Mouse (Mus musculus) midbrain, postnatal 0 days (tissue): ENCODE data around the gene Olfr303. TPM values are rescaled to one million over a fixed set of nuclear protein-coding genes. Genes with fewer than 3 reads are reported as not detected.
"Not testable (repeated sequence)": the region's sequence is repeated elsewhere in the genome, so short reads cannot be mapped to it uniquely, and the experiment has no call there.

Experiments used
- ATAC-seq: fragments of 200-750 bp; cut with Nextera tagmentation; 2 replicates; pipeline ENCODE4 v1.8.0; 2017; ENCODE audit warnings: moderate number of reproducible peaks, mild to moderate bottlenecking, moderate TSS enrichment, moderate library complexity; ENCODE audit not compliant: low FRiP score
- DNase-seq: peaks from one replicate; pipeline ENCODE4 v3.0.0-alpha.2; 2015; ENCODE audit warnings: low spot score
- H3K27ac ChIP-seq: fragments of 300-500 bp; sonication (generic); 2 replicates; pipeline ENCODE4 v1.5.1; 2014; ENCODE audit warnings: low read depth, mild to moderate bottlenecking, low read length, mixed read lengths
- H3K27me3 ChIP-seq: fragments of 300-500 bp; sonication (generic); 2 replicates; pipeline ENCODE4 v1.6.1; 2014; ENCODE audit warnings: low read length, control low read depth, mixed read lengths; ENCODE audit not compliant: insufficient read depth
- H3K36me3 ChIP-seq: fragments of 300-500 bp; sonication (generic); 2 replicates; pipeline ENCODE4 v1.6.1; 2014; ENCODE audit warnings: low read length, control low read depth, mixed read lengths; ENCODE audit not compliant: insufficient read depth
- H3K4me1 ChIP-seq: fragments of 300-500 bp; sonication (generic); 2 replicates; pipeline ENCODE4 v1.6.1; 2014; ENCODE audit warnings: mild to moderate bottlenecking, control low read depth, antibody characterized with exemption, low read length, mixed read lengths; ENCODE audit not compliant: insufficient read depth
- H3K4me2 ChIP-seq: fragments of 300-500 bp; sonication (generic); 2 replicates; pipeline ENCODE4 v1.6.1; 2014; ENCODE audit warnings: low read depth, mild to moderate bottlenecking, low read length, mixed read lengths; ENCODE audit not compliant: poor library complexity, severe bottlenecking
- H3K4me3 ChIP-seq: fragments of 300-500 bp; sonication (generic); 2 replicates; pipeline ENCODE4 v1.5.1; 2014; ENCODE audit warnings: low read depth, mild to moderate bottlenecking, low read length, moderate library complexity
- H3K9ac ChIP-seq: fragments of 300-500 bp; sonication (generic); replicated peaks from 2 replicates; pipeline ENCODE4 v1.6.1; 2014; ENCODE audit warnings: mild to moderate bottlenecking, low read length, moderate library complexity, mixed read lengths; ENCODE audit not compliant: poor library complexity, severe bottlenecking
- H3K9me3 ChIP-seq: fragments of 300-500 bp; sonication (generic); 2 replicates; pipeline ENCODE4 v1.6.1; 2016; ENCODE audit warnings: low read length, control low read depth
- CTCF ChIP-seq: IDR thresholded peaks from 2 replicates; pipeline ENCODE4 v1.5.1; 2016; ENCODE audit warnings: antibody characterized with exemption, mild to moderate bottlenecking
- WGBS: fragments of 180-500 bp; shearing (Covaris S2); extraction: QIAGEN DNeasy Blood & Tissue Kit; methylation state at CpG from one replicate; pipeline ENCODE4 v1.1.7; 2014; 5-methylcytosine and 5-hydroxymethylcytosine counted together
- polyA plus RNA-seq: library from polyadenylated mRNA; unstranded; fragments of >200 nt; fragmentation: Nextera tagmentation; extraction: Ambion mirVana; gene quantifications from 2 replicates; pipeline ENCODE4 v1.2.1, GENCODE M21; 2015
- total RNA-seq: library from RNA; depleted of rRNA; stranded (reverse); fragments of >200 nt; gene quantifications from 2 replicates; pipeline ENCODE4 v1.2.3, GENCODE M21; 2014; rRNA removed

The Olfr303 gene
- total RNA-seq (not detected in 2 replicates), polyA plus RNA-seq (not detected in 2 replicates)

DNA sequence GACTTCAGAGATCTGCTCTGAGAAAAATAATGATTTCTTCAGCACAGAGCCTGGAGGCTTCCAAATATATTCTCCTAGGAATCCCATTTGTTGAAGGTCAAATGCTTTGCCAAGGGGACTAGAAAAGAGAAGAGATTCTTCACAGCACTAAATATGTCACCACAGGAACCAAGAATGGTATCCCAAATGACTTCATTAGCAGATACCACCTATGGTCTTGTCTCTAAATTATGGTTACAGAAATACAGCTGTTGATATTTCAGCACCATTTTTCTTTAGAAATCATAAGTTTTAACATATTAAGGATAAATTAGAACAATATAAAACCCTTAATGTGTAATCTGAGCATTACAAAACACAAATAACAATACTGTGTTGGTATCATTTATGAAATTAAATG, at the start of gene Olfr303:
Olfr303 (minus strand) TSS at position 101 of the 400 bp plus-strand sequence.
- Histone ChIP-seq H3K4me3 (no peak within 1 kb of the TSS), H3K4me1 (no peaks in the 10 kb centered on the region), H3K9ac (no peak within 1 kb of the TSS), H3K36me3 (no peaks in the 10 kb centered on the region), H3K27me3 (no peaks in the 10 kb centered on the region), H3K9me3 (no peaks in the 10 kb centered on the region), H3K27ac (no peak within 1 kb of the TSS), H3K4me2 (no peak within 1 kb of the TSS)
- TF ChIP-seq CTCF: no peak
- DNase-seq (no peak), ATAC-seq (no peak)

DNA sequence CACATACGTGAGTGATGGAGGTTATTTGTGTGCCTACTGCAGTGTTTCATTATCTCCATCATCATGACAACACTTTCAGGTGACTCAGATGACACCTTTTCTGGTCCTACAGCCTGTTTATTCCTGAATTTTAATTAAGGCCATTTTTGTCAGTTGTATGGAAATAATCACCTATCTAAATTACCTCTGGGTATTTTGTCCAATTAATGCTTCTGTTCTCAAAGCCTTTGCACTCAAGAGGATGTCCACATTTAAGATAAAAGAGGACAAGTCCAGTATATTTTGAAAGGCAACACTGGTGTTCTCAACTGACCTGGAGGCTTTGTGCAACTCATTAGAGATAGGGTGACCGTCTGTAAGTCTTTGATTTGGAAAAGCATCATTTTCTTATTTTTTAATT, 6.0 kb upstream of the Olfr303 start, which contains the start of gene Olfr301:
Olfr301 (plus strand) TSS at position 301 of the 400 bp plus-strand sequence.
- TF ChIP-seq CTCF: no peak
- Histone ChIP-seq H3K9ac (no peak within 1 kb of the TSS), H3K27me3 (no peaks in the 10 kb centered on the region), H3K9me3 (no peaks in the 10 kb centered on the region), H3K36me3 (no peaks in the 10 kb centered on the region), H3K27ac (no peak within 1 kb of the TSS), H3K4me3 (no peak within 1 kb of the TSS), H3K4me1 (no peaks in the 10 kb centered on the region), H3K4me2 (no peak within 1 kb of the TSS)
- ATAC-seq (no peak), DNase-seq (no peak)
- 85% methylated on average over 2 of the region's 2 CpGs for WGBS

DNA sequence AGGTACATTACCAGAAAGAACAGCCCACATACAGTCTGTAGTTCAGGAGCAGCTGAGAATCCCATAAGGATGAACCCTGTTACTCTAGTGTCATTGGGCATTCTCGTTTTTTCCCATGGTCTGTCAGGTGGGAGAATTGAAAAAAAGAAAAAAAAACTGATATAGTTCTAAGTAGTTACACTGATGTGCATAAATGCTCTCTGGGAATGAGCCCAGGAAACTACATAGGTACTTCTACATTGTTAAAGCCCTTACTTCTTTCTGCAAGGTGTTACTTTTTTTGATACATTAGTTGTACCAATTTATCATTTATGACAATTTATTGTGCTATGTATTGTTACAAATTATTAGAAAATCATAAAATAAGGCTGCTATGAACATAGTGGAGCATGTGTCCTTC, 11.0 kb downstream of the Olfr303 start, which contains the start of gene Olfr304:
Olfr304 (minus strand) TSS at position 101 of the 400 bp plus-strand sequence.
- no peak for DNase-seq
- ATAC-seq: no peak
- no peak within 1 kb of the TSS for H3K27ac ChIP-seq
- no peak within 1 kb of the TSS for H3K4me2 ChIP-seq
- no peaks in the 10 kb centered on the region for H3K4me1 ChIP-seq
- no peaks in the 10 kb centered on the region for H3K36me3 ChIP-seq
- H3K4me3 ChIP-seq: no peak within 1 kb of the TSS
- H3K9me3 ChIP-seq: no peaks in the 10 kb centered on the region
- TF ChIP-seq CTCF: no peak
- H3K9ac ChIP-seq: no peak within 1 kb of the TSS
- 70% methylated on average over 1 of the region's 1 CpGs for WGBS
- no peaks in the 10 kb centered on the region for H3K27me3 ChIP-seq

DNA sequence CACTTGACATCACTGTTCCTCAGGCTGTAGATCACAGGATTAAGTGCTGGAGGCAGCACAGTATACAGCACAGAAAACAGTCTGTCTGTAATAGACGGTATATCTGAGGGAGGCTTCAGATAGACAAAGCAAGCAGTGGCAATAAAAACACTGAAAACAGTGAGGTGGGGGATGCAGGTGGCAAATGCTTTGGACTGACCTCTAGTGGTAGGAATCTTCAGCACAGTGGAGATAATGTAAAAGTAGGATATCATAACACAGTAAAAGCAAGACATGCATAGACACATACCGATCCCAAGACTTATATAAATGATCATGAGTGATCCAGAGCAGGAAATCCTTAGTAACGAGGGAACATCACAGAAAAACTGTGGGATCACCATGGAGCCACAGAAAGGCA, 11.8 kb downstream of the Olfr303 start:
- no peak for DNase-seq
- Histone ChIP-seq H3K4me3 (no peak overlapping the region), H3K36me3 (no peaks in the 10 kb centered on the region), H3K4me2 (no peak overlapping the region), H3K9me3 (no peaks in the 10 kb centered on the region), H3K4me1 (no peaks in the 10 kb centered on the region), H3K27ac (no peak overlapping the region), H3K27me3 (no peaks in the 10 kb centered on the region), H3K9ac (no peak overlapping the region)
- peak; percentile 38 for TF ChIP-seq CTCF
- 80% methylated on average over 3 of the region's 3 CpGs for WGBS
- no peak for ATAC-seq

DNA sequence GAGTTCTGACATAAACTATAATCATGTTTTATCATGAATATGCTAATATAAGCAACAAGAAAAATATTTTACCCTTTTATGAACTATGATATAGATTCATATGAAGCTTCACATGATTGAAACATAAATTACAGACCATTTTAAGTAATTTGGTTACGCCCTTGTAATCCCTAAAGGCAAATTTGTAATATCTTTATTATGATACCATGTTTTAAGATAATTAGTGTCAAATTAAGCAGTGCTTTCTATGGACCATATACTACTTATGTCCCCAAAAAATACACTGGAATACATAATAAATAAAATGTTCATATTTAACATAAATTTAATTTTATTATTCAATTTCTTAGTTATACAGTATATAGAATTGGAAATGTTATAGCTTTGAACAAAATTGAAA, 30.8 kb downstream of the Olfr303 start, which contains the start of gene Olfr305:
Olfr305 (minus strand) TSS at position 101 of the 400 bp plus-strand sequence.
- TF ChIP-seq CTCF: no peak
- no peak for ATAC-seq
- H3K4me3 ChIP-seq: no peak within 1 kb of the TSS

DNA sequence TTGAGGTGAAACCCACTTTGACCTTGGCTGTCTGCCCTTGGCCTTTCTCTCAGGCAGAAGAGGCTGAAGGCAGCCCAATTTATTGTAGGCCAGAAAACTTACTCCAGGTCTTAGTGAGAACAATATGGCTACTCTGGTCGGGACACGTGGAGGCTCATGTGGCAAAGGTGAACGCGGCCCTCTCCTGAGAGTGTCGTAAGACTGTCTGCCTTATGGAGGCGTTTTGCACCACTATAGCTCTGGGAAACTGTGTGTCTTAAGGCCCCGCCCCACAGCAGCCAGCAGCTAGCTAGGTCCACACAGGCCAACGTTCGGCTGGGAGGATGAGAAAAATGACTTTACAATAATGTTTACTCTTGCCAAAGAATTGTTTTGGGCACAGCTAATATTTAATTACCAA, 51.3 kb downstream of the Olfr303 start:
- not testable (repeated sequence) for H3K27me3 ChIP-seq, H3K9me3 ChIP-seq, DNase-seq, H3K4me2 ChIP-seq, H3K27ac ChIP-seq, H3K4me3 ChIP-seq, H3K36me3 ChIP-seq, H3K9ac ChIP-seq, H3K4me1 ChIP-seq, ATAC-seq
- WGBS: 94% methylated on average over 9 of the region's 9 CpGs

More for the DNA sequence above, 30.8 kb downstream of the Olfr303 start, which contains the start of gene Olfr305:
- H3K9ac ChIP-seq: no peak within 1 kb of the TSS
- no peaks in the 10 kb centered on the region for H3K36me3 ChIP-seq
- 82% methylated on average over 1 of the region's 1 CpGs for WGBS
- no peaks in the 10 kb centered on the region for H3K9me3 ChIP-seq
- no peak for DNase-seq
- H3K4me2 ChIP-seq: no peak within 1 kb of the TSS
- no peaks in the 10 kb centered on the region for H3K27me3 ChIP-seq
- H3K27ac ChIP-seq: no peak within 1 kb of the TSS
- H3K4me1 ChIP-seq: no peaks in the 10 kb centered on the region
